Mouse (Mus musculus): Measurements from ENCODE around the gene Irf4. TPM values are rescaled to one million over a fixed set of nuclear protein-coding genes. Genes with fewer than 3 reads are reported as not detected.

The Irf4 gene
- total RNA-seq (2014; rRNA removed), result 0.15 and 0.38 TPM in 2 replicates
- 0.02 and 0.04 TPM in 2 replicates for polyA plus RNA-seq (2015; fragmentation: Nextera tagmentation; extraction: Ambion mirVana)

DNA sequence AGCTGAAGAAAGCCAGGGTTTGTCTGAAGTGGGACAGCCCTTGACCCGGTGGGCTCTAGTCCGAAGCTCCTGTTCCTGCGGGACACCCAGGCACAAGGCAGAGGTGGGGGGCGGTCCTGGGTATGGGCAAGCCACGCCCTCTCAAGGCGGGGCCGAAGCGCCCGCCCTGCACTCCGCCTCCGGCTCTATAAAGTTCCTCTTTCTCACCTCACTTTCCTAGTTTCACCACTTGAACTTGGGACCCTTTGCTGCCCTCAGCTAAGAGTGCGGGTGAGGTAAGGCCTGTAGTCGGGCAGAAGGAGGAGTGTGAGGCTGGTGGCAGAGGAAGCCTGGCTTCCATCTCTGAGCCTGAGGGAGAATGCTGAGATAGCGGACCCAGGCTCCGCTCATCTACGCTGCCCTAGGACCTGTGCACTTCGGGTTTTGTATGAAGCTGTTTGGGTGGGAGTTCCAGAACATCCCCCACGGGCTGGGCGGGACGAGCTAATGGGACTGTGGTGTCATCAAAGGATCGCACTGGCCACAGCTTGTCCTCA lies at the start of gene Irf4:
TSS of gene Irf4 (plus strand) at position 206 of the 536 bp plus-strand sequence.
- Histone ChIP-seq H3K9me3 (ENCODE audit: low read length) (no peaks in the 10 kb centered on the region), H3K27ac (ENCODE audit: low read depth, low read length) (no peak within 1 kb of the TSS), H3K4me1 (ENCODE audit: insufficient read depth) (peaks cover 10% of the 10 kb centered on the region; the same call in 1 of the 2 replicates), H3K4me2 (ENCODE audit: low read depth) (peak within 1 kb of the TSS; percentile 71), H3K4me3 (ENCODE audit: low read depth, low read length) (peak within 1 kb of the TSS; percentile 37), H3K36me3 (ENCODE audit: insufficient read depth) (no peaks in the 10 kb centered on the region), H3K27me3 (ENCODE audit: insufficient read depth, low read length) (peaks cover 53% of the 10 kb centered on the region), H3K9ac (no peak within 1 kb of the TSS)
- WGBS, result 2% methylated on average over 21 of the region's 21 CpGs
- no peak for DNase-seq
- no peak for TF ChIP-seq CTCF (IDR thresholded peaks at IDR 0.05; ENCODE audit: low read depth)
- ATAC-seq, result peak; percentile 55

- Histone ChIP-seq H3K4me2 (ENCODE audit: low read depth) (no peak overlapping the region), H3K4me3 (ENCODE audit: low read depth, low read length) (no peak overlapping the region), H3K27ac (ENCODE audit: low read depth, low read length) (no peak overlapping the region), H3K9me3 (ENCODE audit: low read length) (no peaks in the 10 kb centered on the region), H3K9ac (no peak overlapping the region), H3K27me3 (ENCODE audit: insufficient read depth, low read length) (no peaks in the 10 kb centered on the region), H3K36me3 (ENCODE audit: insufficient read depth) (0 out of 2 replicates have a peak, but pooled peaks cover 2% of the 10 kb centered on the region), H3K4me1 (ENCODE audit: insufficient read depth) (no peaks in the 10 kb centered on the region)
- ATAC-seq (no peak), DNase-seq (no peak)
- WGBS, result 94% methylated on average over 5 of the region's 5 CpGs
- TF ChIP-seq CTCF (IDR thresholded peaks at IDR 0.05; ENCODE audit: low read depth), result no peak
Measured at GRCm38 (mm10) chr13:30702695-30703094, 46.3 kb upstream of the Irf4 start.

GRCm38 (mm10) chr13:30704246-30705095 lies 44.6 kb upstream of the Irf4 start:
- Histone ChIP-seq H3K4me2 (ENCODE audit: low read depth) (no peak overlapping the region), H3K36me3 (ENCODE audit: insufficient read depth) (peaks cover 2% of the 10 kb centered on the region; the same call in 1 of the 2 replicates), H3K9ac (no peak overlapping the region), H3K4me3 (ENCODE audit: low read depth, low read length) (no peak overlapping the region), H3K27me3 (ENCODE audit: insufficient read depth, low read length) (no peaks in the 10 kb centered on the region), H3K9me3 (ENCODE audit: low read length) (no peaks in the 10 kb centered on the region), H3K4me1 (ENCODE audit: insufficient read depth) (no peaks in the 10 kb centered on the region), H3K27ac (ENCODE audit: low read depth, low read length) (no peak overlapping the region)
- ATAC-seq, result no peak
- no peak for DNase-seq
- TF ChIP-seq CTCF (IDR thresholded peaks at IDR 0.05; ENCODE audit: low read depth), result no peak
- 87% methylated on average over 8 of the region's 8 CpGs for WGBS

- Histone ChIP-seq H3K27ac (ENCODE audit: low read depth, low read length) (no peak overlapping the region), H3K36me3 (ENCODE audit: insufficient read depth) (no peaks in the 10 kb centered on the region; the same call in 1 of the 2 replicates), H3K4me3 (ENCODE audit: low read depth, low read length) (no peak overlapping the region), H3K27me3 (ENCODE audit: insufficient read depth, low read length) (no peaks in the 10 kb centered on the region), H3K9ac (no peak overlapping the region), H3K4me2 (ENCODE audit: low read depth) (no peak overlapping the region), H3K4me1 (ENCODE audit: insufficient read depth) (no peaks in the 10 kb centered on the region), H3K9me3 (ENCODE audit: low read length) (no peaks in the 10 kb centered on the region)
- ATAC-seq, result no peak
- no peak for TF ChIP-seq CTCF (IDR thresholded peaks at IDR 0.05; ENCODE audit: low read depth)
- no peak for DNase-seq
- 85% methylated on average over 2 of the region's 2 CpGs for WGBS
Measured at GRCm38 (mm10) chr13:30711066-30711465, 38.0 kb upstream of the Irf4 start.

DNA sequence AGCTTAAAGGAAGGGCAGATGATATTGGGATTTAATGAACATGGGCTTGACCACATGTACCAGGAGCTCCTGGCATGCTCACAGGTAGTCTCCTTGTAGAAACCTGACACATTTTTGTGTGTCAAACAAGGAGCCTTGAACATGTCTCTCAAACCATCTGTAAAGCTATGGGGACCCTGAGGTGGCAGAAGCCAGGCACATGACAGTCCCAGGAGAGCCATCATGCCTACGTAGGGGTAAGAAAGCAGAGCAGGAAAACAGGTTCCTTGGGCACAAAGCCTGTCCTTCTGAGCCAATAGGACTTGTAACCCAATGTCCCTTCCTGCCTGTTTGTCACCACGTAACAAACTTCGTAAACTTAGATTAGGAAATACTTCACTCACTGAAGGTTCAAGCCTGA lies 37.3 kb upstream of the Irf4 start:
- DNase-seq (no peak), ATAC-seq (no peak)
- H3K4me2 ChIP-seq (ENCODE audit: low read depth), result no peak overlapping the region
- no peaks in the 10 kb centered on the region for H3K9me3 ChIP-seq (ENCODE audit: low read length)
- H3K36me3 ChIP-seq (ENCODE audit: insufficient read depth), result no peaks in the 10 kb centered on the region; the same call in 1 of the 2 replicates
- no peak overlapping the region for H3K4me3 ChIP-seq (ENCODE audit: low read depth, low read length)
- H3K27ac ChIP-seq (ENCODE audit: low read depth, low read length), result no peak overlapping the region
- no peak overlapping the region for H3K9ac ChIP-seq
- TF ChIP-seq CTCF (IDR thresholded peaks at IDR 0.05; ENCODE audit: low read depth), result no peak
- WGBS, result 98% methylated on average over 3 of the region's 3 CpGs
- no peaks in the 10 kb centered on the region for H3K27me3 ChIP-seq (ENCODE audit: insufficient read depth, low read length)
- no peaks in the 10 kb centered on the region for H3K4me1 ChIP-seq (ENCODE audit: insufficient read depth)

GRCm38 (mm10) chr13:30712280-30712679 lies 36.7 kb upstream of the Irf4 start:
- no peak for DNase-seq
- Histone ChIP-seq H3K27me3 (ENCODE audit: insufficient read depth, low read length) (no peaks in the 10 kb centered on the region), H3K9ac (no peak overlapping the region), H3K4me1 (ENCODE audit: insufficient read depth) (no peaks in the 10 kb centered on the region), H3K36me3 (ENCODE audit: insufficient read depth) (no peaks in the 10 kb centered on the region; the same call in 1 of the 2 replicates), H3K27ac (ENCODE audit: low read depth, low read length) (no peak overlapping the region), H3K4me2 (ENCODE audit: low read depth) (no peak overlapping the region), H3K9me3 (ENCODE audit: low read length) (no peaks in the 10 kb centered on the region), H3K4me3 (ENCODE audit: low read depth, low read length) (no peak overlapping the region)
- 78% methylated on average over 6 of the region's 6 CpGs for WGBS
- TF ChIP-seq CTCF (IDR thresholded peaks at IDR 0.05; ENCODE audit: low read depth), result no peak
- ATAC-seq, result 0 out of 2 replicates have a peak, but pooled peaks have one; percentile 6

DNA sequence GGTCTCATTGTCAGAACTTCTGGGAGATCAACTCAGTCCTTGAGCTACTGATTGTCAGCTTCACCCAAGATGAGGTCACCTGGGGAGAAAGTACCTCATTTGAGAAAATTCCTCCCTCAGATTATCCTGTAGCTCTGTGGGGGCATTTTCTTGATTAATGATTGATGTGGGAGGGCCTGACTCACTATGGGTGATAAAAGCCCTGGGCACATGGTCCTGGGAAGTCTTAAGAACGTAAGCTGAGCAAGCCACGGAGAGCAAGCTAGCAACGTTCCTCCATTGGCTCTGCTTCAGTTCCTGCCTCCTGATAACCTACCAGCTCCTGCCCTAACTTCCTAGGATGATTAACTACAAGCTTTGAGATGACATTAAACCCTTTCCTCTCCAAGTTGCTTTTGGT lies 35.4 kb upstream of the Irf4 start:
- Histone ChIP-seq H3K9me3 (ENCODE audit: low read length) (no peaks in the 10 kb centered on the region), H3K4me1 (ENCODE audit: insufficient read depth) (no peaks in the 10 kb centered on the region), H3K4me2 (ENCODE audit: low read depth) (no peak overlapping the region), H3K4me3 (ENCODE audit: low read depth, low read length) (no peak overlapping the region), H3K9ac (no peak overlapping the region), H3K27ac (ENCODE audit: low read depth, low read length) (no peak overlapping the region), H3K27me3 (ENCODE audit: insufficient read depth, low read length) (no peaks in the 10 kb centered on the region), H3K36me3 (ENCODE audit: insufficient read depth) (no peaks in the 10 kb centered on the region; the same call in 1 of the 2 replicates)
- no peak for TF ChIP-seq CTCF (IDR thresholded peaks at IDR 0.05; ENCODE audit: low read depth)
- 86% methylated on average over 3 of the region's 3 CpGs for WGBS
- DNase-seq (no peak), ATAC-seq (no peak)
